Mouse (Mus musculus): Measurements from ENCODE around the gene Vmn1r118. TPM values are rescaled to one million over a fixed set of nuclear protein-coding genes. Genes with fewer than 3 reads are reported as not detected.

The Vmn1r118 gene
- polyA plus RNA-seq (2014; fragmentation: Illumina TruSeq; extraction: RNeasy Lipid Tissue Mini Kit (QIAGEN cat#74804); ENCODE audit: low read depth, low replicate concordance), result not detected

DNA sequence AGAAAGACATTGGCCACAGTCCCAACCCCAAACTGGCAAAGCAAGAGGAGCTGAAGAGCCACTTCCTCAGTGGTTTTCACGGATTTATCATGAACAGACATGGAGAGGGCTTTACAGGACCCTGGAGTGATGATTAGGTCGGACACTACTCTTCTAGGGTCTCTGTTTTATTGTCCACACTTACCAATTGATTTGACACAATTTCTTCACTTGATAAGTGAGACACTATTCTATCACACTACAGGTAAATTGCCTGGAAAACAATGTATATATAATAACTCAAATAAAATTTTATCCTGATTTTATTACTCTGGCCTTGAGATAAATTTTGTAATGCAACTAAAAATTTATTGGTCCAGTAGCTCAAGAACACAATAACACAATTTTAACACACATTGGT, at the start of gene Vmn1r118:
TSS of gene Vmn1r118 (minus strand) at position 101 of the 400 bp plus-strand sequence.

DNA sequence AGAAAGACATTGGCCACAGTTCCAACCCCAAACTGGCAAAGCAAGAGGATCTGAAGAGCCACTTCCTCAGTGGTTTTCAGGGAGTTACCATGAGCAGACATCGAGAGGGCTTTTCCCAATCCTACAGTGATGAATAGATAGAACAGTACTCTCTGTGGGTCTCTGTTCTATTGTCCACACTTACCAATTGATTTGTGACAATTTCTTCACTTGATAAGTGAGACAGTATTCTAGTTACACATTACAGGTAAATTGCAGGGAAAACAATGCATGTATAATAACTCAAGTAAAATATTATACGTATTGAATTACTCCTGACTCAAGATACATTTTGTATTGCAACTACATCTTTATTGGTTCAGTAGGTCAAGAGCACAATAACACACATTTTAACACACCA, 28.1 kb downstream of the Vmn1r118 start, which contains the start of gene Vmn1r117:
TSS of gene Vmn1r117 (minus strand) at position 101 of the 400 bp plus-strand sequence.

DNA sequence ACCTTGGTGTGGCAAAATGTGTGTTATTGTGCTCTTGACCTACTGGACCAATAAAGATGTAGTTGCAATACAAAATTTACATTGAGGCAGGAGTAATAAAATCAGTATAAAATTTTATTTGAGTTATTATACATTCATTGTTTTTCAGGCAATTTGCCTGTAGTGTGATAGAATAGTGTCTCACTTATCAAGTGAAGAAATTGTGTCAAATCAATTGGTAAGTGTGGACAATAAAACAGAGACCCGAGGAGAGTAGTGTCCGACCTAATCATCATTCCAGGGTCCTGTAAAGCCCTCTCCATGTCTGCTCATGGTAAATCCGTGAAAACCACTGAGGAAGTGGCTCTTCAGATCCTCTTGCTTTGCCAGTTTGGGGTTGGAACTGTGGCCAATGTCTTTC, 40.2 kb downstream of the Vmn1r118 start, which contains the start of gene Vmn1r116:
TSS of gene Vmn1r116 (plus strand) at position 301 of the 400 bp plus-strand sequence.

Other genes starting within 250 kb of the Vmn1r118 start
- not detected for gene Vmn1r107, start 243.4 kb downstream of the Vmn1r118 start, polyA plus RNA-seq (2014; fragmentation: Illumina TruSeq; extraction: RNeasy Lipid Tissue Mini Kit (QIAGEN cat#74804); ENCODE audit: low read depth, low replicate concordance)
- not detected for gene Vmn1r111, start 209.1 kb downstream of the Vmn1r118 start, polyA plus RNA-seq (2014; fragmentation: Illumina TruSeq; extraction: RNeasy Lipid Tissue Mini Kit (QIAGEN cat#74804); ENCODE audit: low read depth, low replicate concordance)
- not detected for gene Gm10668, start 181.7 kb downstream of the Vmn1r118 start, polyA plus RNA-seq (2014; fragmentation: Illumina TruSeq; extraction: RNeasy Lipid Tissue Mini Kit (QIAGEN cat#74804); ENCODE audit: low read depth, low replicate concordance)
- gene Vmn1r112, start 141.2 kb downstream of the Vmn1r118 start, polyA plus RNA-seq (2014; fragmentation: Illumina TruSeq; extraction: RNeasy Lipid Tissue Mini Kit (QIAGEN cat#74804); ENCODE audit: low read depth, low replicate concordance), result not detected
- gene Vmn1r113, start 125.1 kb downstream of the Vmn1r118 start, polyA plus RNA-seq (2014; fragmentation: Illumina TruSeq; extraction: RNeasy Lipid Tissue Mini Kit (QIAGEN cat#74804); ENCODE audit: low read depth, low replicate concordance), result not detected
- gene Vmn1r114, start 100.2 kb downstream of the Vmn1r118 start, polyA plus RNA-seq (2014; fragmentation: Illumina TruSeq; extraction: RNeasy Lipid Tissue Mini Kit (QIAGEN cat#74804); ENCODE audit: low read depth, low replicate concordance), result not detected
- gene Vmn1r115, start 67.4 kb downstream of the Vmn1r118 start, polyA plus RNA-seq (2014; fragmentation: Illumina TruSeq; extraction: RNeasy Lipid Tissue Mini Kit (QIAGEN cat#74804); ENCODE audit: low read depth, low replicate concordance), result not detected
- not detected for gene Vmn1r116, start 40.1 kb downstream of the Vmn1r118 start, polyA plus RNA-seq (2014; fragmentation: Illumina TruSeq; extraction: RNeasy Lipid Tissue Mini Kit (QIAGEN cat#74804); ENCODE audit: low read depth, low replicate concordance)
- gene Vmn1r117, start 28.2 kb downstream of the Vmn1r118 start, polyA plus RNA-seq (2014; fragmentation: Illumina TruSeq; extraction: RNeasy Lipid Tissue Mini Kit (QIAGEN cat#74804); ENCODE audit: low read depth, low replicate concordance), result not detected
- gene Vmn1r119, start 100.1 kb upstream of the Vmn1r118 start, polyA plus RNA-seq (2014; fragmentation: Illumina TruSeq; extraction: RNeasy Lipid Tissue Mini Kit (QIAGEN cat#74804); ENCODE audit: low read depth, low replicate concordance), result not detected
- not detected for gene Vmn1r120, start 141.4 kb upstream of the Vmn1r118 start, polyA plus RNA-seq (2014; fragmentation: Illumina TruSeq; extraction: RNeasy Lipid Tissue Mini Kit (QIAGEN cat#74804); ENCODE audit: low read depth, low replicate concordance)
- gene Vmn1r121, start 186.2 kb upstream of the Vmn1r118 start, polyA plus RNA-seq (2014; fragmentation: Illumina TruSeq; extraction: RNeasy Lipid Tissue Mini Kit (QIAGEN cat#74804); ENCODE audit: low read depth, low replicate concordance), result not detected
- not detected for gene Vmn1r122, start 221.8 kb upstream of the Vmn1r118 start, polyA plus RNA-seq (2014; fragmentation: Illumina TruSeq; extraction: RNeasy Lipid Tissue Mini Kit (QIAGEN cat#74804); ENCODE audit: low read depth, low replicate concordance)
- gene Vmn1r123, start 249.8 kb upstream of the Vmn1r118 start, polyA plus RNA-seq (2014; fragmentation: Illumina TruSeq; extraction: RNeasy Lipid Tissue Mini Kit (QIAGEN cat#74804); ENCODE audit: low read depth, low replicate concordance), result not detected

Data from kidney, adult 10 weeks (tissue).